Mouse (Mus musculus) R1 (cell line): ENCODE data around the gene Itpr3.

Experiments
- DNase-seq: peaks from one replicate; pipeline ENCODE4 v3.0.0-alpha.2; 2018; ENCODE audit warnings: low read depth, low spot score

Gene Itpr3

GRCm38 (mm10) chr17:27141971-27142450, 84.9 kb downstream of the Itpr3 start:
- no peak for DNase-seq

DNA sequence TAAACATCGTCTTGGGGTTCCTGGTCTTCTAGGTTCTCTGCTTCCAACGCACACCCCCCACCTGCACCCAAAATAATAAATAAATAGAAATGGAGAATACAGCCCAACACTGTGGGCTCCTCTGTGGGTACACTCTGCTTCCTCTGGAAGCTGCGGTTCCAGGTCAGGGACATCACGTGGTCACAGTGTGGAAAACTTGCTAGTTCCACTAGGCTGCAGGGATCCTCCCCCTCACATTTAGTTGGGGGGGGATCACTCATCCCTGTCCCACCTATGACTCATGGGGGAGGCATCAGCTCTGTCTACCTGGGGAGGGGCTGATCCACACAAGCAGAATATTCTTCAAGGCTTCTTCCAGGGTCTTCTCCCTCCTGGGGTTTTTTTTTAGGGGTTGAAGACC, 87.0 kb downstream of the Itpr3 start:
- DNase-seq, result no peak

DNA sequence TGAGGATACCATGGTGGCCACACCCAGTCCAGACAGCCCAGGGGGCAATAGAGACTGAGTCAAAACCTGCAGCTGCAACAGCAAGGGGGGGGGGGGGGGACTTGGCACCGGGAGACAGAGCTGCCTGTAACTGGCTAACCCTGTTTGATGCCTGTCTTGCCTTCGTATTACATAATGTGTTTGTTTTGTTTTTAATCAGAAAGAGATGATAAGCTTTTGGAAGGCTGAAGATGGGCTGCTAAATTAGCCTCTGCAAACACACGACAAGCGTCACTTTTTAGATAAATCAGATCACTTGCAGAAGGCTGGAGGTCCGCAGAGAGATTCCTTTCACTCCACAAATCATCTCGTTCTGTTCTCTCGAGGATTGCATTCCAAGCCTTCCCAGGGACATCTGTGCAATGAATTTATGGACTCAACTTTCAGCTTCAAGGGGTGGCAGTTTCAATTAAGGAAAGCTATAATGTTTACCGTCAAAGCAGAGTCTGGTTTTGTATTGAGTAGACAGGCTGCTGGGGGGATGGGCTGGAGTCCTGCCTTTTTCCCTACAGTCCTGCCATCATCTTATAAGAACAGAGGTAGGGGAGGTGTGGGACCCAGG, 89.3 kb downstream of the Itpr3 start:
- DNase-seq, result no peak

- no peak for DNase-seq
Measured at GRCm38 (mm10) chr17:27150871-27151270, 93.8 kb downstream of the Itpr3 start.

- DNase-seq, result peak; percentile 56
Measured at GRCm38 (mm10) chr17:27151411-27151810, 94.3 kb downstream of the Itpr3 start.

GRCm38 (mm10) chr17:27152976-27153723, 96.0 kb downstream of the Itpr3 start:
- DNase-seq, result no peak

GRCm38 (mm10) chr17:27153773-27154193, 96.7 kb downstream of the Itpr3 start:
- DNase-seq, result no peak

GRCm38 (mm10) chr17:27154256-27154655, 97.2 kb downstream of the Itpr3 start:
- no peak for DNase-seq

DNA sequence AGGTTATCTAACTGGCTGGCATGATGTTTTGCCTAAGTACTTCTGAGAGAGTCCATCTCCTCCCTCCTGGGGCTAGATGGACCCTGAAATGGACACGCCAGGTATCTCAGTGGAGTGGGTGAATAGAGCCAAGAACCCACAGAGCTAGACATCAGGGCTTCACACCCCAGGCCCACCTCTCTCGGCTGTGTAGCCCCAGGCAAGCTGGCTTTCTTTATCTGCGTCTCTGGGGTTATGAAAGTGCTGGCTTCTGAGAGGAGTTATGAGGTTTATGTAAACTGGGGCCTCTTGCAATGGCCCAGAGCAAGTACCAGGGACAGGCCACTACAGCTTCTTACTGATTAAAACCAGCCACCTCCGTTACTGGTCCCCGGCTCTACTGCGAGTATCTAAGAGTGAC, 97.8 kb downstream of the Itpr3 start:
- no peak for DNase-seq

DNA sequence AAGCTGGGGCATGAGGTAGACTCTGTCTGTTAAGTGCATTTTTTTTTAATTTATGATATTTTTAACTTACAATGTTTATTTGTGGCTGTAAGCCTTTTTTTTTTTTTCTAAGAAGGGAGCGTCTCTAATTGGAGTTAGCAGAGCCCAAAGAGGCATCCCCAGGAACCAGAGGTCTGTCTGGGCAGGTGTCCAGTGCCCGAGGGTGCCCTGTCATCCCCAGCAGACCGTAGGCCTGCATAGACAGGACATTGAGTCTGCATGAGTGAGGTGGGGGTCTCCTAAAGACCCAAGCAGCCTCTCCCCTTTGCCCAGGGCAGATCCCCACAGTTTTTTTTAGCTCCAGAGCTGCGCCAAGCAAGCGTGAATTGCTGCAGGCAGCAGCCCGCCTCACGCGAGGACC, 98.6 kb downstream of the Itpr3 start:
- DNase-seq, result no peak

DNA sequence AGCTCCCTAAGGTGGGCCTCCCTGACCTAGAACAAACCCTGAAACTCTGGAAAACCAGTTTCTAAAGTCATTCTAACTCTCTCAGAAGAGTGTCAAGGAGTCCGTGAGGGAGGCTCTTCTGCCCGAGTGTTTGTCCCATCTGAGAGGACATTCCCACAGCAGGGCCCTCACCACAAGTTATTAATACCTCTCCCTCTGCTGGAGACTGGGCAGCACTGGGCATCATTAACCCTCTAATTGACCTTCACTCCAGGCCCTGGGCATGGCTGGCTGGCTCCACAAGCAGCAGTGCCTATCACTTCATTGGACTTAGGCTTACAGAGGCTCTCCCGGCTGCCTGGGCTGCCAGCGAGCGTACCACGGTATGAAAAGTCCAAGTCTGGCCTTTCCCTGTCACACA, 101.3 kb downstream of the Itpr3 start:
- no peak for DNase-seq

- DNase-seq, result no peak
Measured at GRCm38 (mm10) chr17:27159169-27159568, 102.1 kb downstream of the Itpr3 start.

GRCm38 (mm10) chr17:27160905-27161304, 103.8 kb downstream of the Itpr3 start:
- DNase-seq, result no peak

DNA sequence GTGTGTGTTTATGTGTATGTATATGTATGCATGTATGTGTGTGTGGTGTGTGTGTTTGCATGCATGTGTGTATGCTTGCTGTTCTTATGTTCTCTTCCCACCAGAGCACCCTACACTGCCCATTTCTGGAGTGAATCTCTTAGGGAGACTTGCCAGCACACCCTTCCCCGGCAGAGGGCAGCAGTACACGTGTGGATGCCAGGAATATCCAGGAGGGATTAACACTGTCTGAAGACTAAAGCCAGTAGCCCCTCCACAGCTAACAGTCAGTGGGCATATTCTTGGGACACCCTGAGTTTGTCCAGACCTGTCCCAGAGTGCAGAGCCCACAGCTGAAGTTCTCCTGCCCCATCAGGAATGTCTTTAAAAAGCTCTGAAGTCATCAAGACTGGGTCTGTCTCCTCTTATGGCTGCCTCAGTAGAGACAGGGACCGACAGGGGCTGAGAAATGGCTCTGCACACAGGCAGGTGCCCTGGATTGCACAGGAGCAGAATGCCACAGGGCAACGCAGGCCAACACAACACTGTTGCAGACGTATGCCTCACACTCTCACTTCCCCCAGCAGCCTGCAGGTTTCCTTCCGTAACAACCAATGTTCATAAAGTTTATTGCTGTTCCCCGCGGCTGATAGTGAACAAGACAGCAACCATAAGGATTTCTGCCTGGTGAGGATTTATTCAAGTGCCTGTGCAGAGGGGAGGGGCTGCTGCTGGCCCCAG, 108.1 kb downstream of the Itpr3 start:
- peak; percentile 54 for DNase-seq

DNA sequence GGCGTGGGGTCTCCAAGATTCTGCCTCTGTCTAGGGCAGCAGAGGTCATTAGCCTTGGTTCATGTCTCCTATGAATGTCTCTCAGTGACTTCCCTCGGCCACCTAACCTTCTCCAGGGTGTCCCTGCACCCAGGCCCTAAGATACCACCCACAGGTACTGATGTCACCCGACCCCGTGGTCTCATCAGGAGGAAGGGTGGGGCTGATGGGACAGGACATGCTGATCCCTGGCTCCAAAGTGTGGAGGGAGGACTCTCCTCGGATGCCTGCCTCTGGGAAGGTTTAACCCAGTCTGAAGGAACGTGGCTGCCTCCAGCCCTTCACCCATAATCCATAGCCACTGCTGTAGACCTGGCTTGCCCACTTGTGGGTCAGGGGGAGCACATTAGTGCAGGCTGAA, 109.8 kb downstream of the Itpr3 start:
- no peak for DNase-seq

GRCm38 (mm10) chr17:27167545-27167944, 110.4 kb downstream of the Itpr3 start, which contains the start of gene Ip6k3:
Gene Ip6k3, minus strand, starts transcription at chr17:27167795.
- DNase-seq, result no peak

- no peak for DNase-seq
Measured at GRCm38 (mm10) chr17:27168569-27168968, 111.5 kb downstream of the Itpr3 start.

DNA sequence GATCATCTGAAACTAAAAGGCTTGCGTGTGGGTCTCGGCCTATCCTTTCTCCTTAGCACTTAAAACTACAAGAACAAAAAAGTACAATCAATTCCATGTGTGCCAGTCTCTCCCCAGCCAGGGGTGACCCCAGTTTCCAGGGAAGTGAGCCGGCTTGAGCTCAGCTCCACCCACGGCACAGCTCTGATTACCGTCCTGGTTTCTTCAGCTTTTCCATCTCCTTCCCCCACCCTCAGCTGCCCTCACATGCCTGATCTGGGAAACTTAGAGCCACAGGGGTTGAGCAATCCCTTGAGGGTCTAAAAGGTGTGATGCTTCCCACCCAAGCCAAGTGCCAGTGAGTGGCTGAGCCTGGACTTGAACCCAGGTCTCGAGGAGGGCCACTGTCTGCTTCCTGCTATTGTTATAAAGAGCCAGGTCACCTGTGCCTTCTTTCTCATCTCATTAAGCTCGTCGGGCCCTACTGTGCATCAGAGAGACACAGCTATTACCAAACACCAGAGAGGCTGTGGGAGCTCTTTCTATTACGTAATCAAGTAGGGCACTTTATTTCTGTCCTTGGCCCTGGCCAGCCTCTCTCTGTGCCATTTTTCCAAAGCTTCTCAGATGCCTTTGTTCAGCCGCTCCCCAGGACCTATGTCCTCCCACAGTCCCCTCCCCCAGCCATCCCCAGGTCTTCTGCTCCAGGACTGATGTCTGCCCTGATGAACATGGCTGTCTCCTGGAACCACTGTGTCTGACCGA, 113.0 kb downstream of the Itpr3 start:
- DNase-seq, result no peak

GRCm38 (mm10) chr17:27171121-27171520, 114.0 kb downstream of the Itpr3 start:
- DNase-seq, result no peak
